Mouse (Mus musculus): ENCODE data around the gene E4f1.

E4f1 gene
- long read RNA-seq, experiment 1, partial matches to known transcripts = 0 of 9 reads
- long read RNA-seq, experiment 1, other reads (novel, unspliced or antisense) = 6 of 9 reads
- long read RNA-seq, experiment 2, partial matches to known transcripts = 1 of 13 reads
- long read RNA-seq, experiment 2, other reads (novel, unspliced or antisense) = 9 of 13 reads

DNA sequence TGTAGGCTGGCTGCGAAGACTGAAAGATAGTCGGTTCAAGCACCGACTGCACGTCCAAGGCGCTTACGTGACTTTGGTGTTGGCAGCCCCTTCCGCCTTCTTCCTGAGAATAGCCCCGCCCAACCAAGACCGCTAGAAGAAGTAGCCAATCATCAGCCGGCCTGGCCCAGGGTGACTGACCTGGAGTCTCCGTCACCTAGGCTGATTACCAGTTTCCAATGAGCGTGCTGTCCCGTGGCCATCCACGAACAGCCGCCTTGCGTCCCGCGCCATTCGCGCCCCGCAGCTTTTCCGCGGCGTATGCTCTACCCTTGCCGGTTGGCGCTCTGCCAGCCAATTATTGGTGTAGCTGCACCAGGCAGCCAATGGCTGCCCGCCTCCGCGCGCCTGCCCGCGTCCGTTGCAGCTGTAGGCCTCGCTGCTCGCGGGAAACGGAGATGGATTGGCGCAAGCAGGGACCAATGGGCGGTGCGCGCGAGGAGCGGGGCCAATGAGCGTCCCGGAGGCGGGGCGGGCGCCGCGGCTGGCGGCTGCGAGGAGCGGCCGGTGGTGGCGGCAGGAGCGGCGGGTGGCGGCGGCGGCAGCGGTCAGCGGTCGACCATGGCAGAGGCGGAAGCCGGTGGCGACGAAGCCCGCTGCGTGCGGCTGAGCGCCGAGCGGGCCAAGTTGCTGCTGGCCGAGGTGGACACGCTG is at the start of gene E4f1, which contains the start of gene Pgp:
TSS of gene E4f1 (minus strand) at position 404 of the 693 bp plus-strand sequence.
TSS of gene Pgp (plus strand) at position 483 of the 693 bp plus-strand sequence.
- intact Hi-C loops (cut with DNase I) = no loop called here

DNA sequence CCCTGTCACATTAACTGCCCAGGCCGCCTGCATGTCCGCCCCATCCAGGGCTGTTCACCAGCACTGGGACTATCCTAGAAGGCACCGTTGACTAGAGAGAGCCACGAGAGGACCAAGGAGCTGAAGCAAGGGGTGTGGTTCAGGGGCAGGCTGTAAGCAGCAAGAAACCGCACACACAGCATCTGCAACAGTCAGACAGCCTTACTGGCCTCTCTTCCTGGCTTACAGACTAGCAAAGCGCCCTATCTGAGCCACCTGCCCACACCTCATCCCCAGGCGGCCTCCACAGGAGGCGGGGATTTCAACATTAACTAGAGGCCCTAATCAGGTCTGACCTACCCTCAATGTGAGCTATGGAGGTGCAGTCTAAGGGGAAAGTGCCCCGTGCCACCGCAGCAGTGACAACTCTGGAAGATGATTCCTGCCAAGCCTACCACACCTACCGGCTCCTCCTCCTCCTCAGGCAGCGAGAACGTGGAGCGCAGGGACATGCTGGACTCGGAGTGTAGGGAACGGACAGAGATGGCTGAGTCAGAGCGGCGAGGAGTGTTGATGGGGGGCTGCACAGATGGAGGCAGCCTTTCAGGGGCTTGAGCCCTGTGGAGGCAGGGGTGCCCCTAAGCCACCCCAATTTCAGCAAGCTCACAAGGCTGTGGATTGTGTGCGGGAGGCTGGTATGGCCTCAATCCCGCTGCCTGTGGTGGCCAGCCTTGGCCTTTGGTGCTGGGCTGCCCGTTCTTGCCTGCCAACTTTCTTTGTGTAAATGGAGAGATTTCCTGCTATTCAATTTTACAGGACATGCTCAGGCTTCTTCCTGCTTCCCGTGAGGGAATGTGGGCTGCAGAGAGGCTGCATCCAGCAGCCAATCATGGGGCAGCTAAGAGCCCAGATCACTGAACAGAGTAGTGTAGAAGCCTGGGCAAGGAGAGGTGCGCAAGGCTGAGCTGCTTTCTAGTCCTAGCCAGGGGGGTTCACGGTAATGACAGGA is 44.5 kb upstream of the E4f1 start:
- intact Hi-C loops (cut with DNase I) = loop anchor here (5.0 kb wide), 1 partner anchor 37 kb away; the partner anchor contains the start of gene Mlst8

DNA sequence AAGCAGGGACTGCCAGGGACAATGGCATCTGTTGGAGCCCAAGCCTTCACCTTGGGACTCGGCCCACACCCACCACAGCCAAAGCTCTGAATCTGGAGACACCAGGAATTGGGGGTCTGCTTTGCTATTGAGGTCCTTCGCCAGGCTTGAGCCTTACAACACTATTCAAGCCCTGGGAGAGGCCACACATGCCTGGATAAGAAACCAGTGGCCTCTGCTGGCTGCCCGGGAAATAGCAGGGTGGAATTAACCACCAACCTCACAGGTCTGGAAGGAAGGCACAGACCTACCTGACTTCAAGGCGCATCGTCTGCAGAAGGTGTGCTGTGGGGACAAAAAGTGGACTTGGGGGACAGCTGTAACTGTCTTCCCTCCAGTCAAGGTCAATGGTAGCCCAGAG is 43.5 kb upstream of the E4f1 start:
- intact Hi-C loops (cut with DNase I) = loop anchor here (5.0 kb wide), 1 partner anchor 36 kb away; the partner anchor contains the start of gene Mlst8

DNA sequence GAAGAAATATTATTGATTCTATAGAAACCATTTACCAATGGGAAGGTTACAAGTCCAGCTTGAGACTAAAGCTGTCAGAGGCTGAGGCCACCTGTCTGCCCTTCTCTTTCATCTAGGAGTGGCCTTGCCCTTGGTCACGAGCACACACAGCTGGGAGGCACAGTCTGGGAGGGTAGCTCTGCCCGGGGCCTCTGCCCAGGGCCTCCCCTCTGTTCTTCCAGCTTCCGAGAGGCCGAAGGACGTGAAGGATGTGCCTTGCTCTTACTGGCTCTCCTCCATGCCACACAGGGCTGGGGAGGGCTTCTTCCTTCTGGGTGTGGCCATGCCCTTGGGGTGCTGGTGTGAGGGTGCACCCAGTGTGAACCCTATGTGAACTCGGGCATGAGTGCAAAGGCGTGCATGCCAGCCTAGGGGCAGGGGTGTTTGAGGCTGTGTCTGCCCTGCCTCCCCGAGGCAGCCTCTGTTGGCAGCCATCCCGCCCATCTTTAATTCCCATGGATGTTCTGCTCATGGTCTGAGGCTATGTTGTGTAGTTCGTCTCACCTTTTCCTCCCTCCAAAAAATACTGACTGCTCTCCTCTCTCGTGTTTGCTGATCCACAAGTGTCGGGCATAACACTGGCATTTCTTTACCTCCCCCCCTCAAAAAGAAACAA is 37.8 kb upstream of the E4f1 start:
- intact Hi-C loops (cut with DNase I) = no loop called here

DNA sequence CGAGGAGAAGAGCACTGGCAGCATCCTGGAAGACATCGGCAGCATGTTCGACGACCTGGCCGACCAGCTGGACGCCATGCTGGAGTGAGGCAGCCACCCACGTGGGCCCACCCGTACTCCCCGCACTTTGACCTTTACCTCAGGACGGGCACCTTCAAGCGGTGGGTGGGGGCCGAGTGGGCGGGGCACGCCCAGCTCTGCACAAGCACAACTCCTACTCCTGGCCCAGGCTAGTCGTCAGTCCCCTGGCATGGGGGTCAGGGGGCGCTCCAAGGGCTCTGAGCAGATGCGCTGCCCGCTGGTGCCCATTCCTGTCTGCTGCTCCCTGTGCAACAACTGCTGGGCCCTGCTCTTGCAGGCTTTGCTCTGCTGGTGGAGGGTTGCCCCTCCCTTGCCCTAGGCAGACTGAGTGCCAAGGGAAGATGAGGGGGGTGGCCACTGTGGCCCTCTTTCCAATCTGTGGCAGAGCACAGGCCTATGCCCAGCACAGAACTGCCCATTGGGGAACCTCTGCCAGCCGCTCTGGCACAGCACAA is 37.1 kb upstream of the E4f1 start:
- intact Hi-C loops (cut with DNase I) = no loop called here

DNA sequence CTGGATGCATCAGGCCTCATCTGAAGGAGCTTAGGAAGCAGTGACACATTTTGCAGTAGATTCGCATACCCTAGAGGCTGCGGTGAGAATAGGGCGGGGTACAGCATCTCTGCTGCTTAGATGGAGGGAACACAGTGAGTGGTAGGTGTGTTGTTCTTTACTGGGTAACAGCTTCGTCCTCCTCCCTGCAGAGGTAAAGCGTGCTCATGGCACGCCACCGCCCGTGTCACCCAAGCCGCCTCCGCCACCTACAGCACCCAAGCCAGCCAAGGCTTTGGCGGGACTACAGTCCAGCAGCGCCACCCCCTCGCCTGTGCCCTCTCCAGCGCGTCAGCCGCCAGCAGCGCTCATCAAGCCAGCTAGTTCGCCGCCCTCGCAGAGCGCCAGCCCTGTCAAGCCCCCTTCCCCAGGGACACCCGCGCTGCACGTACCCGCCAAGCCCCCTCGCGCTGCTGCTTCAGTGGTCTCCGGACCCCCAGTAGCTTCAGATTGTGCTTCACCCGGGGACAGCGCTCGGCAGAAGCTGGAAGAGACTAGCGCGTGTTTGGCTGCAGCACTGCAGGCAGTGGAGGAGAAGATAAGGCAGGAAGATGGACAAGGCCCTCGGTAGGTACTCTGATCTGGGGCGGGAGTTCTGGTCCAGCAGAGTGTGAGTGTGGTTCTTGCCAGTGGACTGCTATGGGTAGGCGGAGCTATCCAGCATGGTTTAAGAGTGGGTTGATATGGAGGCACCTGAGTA is 36.4 kb upstream of the E4f1 start:
- intact Hi-C loops (cut with DNase I) = no loop called here

DNA sequence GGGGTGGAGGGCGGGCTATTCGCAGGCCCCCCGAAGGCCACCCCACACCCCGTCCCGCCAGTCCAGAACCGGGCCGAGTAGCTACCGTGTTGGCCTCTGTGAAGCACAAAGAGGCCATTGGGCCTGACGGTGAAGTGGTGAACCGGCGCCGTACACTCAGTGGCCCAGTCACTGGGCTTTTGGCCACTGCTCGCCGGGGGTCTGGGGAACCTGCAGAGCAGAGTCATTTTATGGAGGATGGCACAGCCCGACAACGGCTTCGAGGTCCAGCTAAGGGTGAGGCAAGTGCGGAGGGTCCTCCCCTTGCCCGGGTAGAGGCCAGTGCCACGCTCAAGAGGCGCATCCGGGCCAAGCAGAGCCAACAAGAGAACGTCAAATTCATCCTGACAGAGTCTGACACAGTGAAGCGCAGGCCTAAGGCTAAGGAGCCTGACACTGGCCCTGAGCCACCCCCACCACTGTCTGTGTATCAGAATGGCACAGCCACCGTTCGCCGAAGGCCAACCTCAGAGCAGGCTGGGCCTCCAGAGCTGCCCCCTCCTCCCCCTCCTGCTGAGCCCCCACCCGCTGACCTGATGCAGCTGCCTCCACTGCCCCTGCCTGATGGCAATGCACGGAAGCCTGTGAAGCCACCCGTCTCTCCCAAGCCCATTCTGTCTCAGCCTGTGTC is 35.3 kb upstream of the E4f1 start:
- intact Hi-C loops (cut with DNase I) = no loop called here

DNA sequence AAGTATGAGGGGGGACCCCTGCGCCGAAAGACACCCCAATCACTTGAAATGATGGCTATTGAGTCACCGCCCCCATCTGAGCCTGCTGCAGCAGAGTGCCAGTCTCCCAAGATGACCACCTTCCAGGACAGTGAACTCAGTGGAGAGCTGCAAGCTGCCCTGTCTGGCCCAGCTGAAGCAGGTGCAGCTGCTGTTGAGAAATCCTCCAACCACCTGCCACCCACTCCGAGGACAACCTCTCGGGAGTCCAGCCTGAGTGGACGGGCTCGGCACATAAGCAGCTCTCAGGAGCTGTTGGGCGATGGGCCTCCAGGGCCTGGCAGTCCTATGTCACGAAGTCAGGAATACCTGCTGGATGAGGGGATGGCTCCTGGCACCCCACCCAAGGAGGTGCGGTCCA is 34.0 kb upstream of the E4f1 start:
- intact Hi-C loops (cut with DNase I) = no loop called here

DNA sequence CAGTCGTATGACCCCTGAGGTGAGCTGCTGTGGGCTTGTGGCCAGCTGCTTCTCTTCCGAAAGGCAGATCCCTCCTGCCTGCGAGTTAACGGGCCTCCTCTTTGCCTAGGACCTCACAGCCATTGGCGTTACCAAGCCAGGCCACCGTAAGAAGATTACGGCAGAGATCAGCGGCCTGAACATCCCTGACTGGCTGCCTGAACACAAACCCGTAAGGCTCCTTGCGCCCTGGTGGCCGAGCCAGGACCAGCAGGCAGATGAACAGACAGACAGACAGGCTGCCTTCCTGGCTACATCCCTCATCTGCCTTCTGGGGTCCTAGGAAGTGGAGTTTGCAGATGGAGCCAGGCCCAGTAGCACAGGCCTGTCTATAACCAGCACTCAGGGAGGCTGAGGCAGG is 32.1 kb upstream of the E4f1 start:
- intact Hi-C loops (cut with DNase I) = no loop called here

DNA sequence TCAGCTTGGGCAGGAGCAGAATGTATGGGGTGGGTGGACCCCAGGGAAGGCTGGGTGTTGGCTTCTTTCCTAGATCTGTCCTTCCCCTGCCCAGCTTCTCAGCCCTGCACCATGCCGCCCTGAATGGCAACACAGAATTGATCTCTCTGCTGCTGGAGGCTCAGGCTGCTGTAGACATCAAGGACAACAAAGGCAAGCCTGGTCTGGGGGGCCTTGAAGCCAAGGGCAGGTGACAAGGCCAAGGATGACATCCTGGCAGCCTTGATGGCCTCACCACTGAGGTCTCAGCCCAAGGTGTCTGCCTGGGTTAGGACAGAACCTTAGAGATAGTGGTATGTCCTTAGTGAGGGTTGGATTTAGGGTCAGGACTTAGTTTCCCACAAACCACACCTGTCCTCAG is 25.9 kb upstream of the E4f1 start:
- intact Hi-C loops (cut with DNase I) = no loop called here

DNA sequence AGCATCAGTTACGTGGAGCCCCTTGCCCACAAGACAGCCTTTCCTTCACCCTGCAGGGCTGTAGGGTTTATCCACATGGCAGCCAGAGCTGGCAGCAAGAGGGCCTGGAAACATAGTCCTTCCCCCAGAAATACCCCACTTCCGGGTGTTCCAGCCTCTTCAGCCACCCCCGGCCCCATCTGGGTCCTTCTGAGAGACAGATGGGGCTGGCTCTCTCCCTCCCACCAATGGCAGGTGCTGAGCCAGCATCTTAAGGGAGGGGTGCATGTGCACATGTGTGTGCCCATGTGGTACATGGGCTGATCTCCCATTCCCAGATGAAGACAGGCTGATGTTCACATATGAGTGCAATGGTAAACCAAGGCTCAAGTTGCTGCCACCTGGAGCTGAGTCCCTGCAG is 25.3 kb upstream of the E4f1 start:
- intact Hi-C loops (cut with DNase I) = no loop called here

DNA sequence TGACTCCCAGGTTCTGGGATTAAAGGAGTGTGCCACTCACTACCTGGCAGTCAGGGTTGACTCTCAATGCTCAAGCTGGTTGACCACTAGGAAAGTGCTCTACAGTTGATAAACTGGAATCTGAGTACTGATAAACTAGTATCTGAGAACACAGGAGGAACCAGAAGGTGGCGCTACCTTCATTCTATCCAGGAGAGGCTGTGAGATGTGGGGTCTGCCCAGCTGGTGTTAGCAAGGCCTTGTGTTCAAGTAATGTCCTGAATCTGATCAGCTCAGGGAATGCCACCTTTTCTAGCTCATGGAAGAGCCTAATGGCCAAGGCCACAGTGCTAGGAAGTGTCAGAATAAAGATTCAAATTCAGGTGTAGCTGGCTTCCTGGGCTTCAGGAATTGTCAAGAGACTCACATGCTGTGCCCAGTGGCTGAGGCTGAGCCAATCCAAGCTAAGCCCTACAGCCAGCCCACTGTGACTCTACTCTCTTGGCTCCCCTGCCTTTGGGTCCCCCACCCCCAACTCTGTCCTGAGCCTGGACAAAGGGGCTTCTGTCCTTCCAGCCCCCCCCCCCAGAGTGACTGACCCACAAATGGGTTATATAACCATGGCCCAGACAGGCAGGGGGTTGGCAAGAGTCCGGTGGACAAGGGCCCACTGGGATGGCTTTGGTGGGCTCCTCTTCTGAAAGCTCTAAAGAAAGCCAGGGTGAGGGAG is 24.7 kb upstream of the E4f1 start:
- intact Hi-C loops (cut with DNase I) = no loop called here

DNA sequence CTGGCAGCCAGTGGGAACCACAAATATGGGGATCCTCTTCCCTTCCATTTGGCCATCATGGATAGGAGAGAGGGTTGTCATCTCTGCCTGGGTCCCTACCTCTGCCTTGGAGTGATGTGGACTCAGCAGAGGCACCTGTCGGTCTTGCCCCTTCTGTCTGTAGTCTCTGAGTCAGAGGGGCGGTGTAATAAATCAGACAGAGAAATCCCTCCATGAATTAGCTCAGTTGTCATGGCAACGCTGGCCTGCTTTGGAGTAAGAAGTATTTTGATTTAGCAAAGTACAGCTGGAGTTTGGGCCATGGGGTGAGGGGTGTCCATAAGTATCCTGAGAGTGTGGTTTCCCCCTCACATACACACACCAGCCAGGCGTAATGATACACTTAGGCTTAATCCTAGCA is 20.3 kb upstream of the E4f1 start:
- intact Hi-C loops (cut with DNase I) = no loop called here

DNA sequence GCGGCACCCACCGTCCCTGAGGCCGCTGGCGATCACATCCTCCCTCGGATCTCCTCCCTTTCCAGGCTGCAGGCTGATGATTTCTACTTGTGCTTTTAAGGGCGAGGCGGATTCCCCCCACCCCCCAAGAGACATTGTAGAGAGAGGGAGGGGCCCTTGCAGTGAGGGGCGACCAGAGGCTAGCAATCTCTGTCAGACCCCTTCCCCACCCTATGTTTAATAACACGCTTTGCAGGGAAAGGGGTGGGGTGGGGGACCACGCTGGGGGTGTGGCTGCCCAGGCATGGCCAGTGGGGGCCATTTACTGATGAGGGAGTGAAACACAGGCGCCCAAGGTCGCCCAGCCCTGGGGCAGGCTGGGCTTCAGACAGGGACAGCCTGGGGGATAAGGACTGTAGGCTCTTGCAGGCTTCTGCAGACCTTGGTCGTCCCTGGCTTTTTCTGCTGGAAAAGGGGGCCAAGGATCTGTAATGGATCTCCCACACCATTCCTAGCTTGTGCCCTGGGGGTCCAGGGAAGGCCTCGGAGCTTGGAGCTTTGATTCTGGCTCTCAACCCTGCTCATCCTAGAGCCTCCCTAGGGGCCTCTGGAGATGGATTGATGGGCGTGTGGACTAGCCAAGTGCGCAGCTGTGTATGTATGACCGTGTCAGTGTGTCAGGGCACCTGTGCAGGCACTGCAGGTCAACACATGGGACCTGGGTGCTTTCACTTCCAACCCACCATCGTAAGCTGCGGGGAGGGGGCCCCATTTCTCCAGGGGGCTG is 19.3 kb upstream of the E4f1 start:
- intact Hi-C loops (cut with DNase I) = loop anchor here (5.0 kb wide), 1 partner anchor 43 kb away; the partner anchor contains the start of gene Rab26

DNA sequence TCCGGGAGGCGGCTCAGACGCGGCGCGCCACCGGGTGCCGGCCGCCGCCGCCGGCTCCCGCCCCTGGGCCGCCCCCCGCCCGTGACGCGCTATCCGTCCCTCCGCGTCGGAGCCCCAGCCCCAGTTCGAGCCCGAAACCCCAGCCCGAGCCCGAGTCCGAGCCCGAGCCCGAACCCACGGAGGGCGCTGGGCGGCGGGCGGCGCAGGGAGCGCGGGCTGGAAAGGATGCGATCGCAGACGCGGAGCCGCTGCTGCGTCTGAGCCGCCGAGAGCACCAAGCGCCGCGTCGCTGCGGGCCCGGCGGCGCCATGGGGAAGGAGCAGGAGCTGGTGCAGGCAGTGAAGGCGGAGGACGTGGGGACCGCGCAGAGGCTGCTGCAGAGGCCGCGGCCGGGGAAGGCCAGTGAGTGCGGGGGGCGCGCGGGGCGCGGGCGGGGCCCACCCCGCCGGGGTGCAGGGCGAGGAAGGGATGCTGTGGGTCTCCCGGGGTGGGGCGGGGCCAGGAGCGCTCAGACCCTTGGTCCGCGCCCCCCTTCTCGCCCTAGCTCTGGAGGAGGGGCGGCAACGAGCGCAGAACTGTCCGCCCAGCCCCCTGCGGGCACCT is 18.6 kb upstream of the E4f1 start:
- intact Hi-C loops (cut with DNase I) = loop anchor here (5.0 kb wide), 1 partner anchor 44 kb away; the partner anchor contains the start of gene Rab26

DNA sequence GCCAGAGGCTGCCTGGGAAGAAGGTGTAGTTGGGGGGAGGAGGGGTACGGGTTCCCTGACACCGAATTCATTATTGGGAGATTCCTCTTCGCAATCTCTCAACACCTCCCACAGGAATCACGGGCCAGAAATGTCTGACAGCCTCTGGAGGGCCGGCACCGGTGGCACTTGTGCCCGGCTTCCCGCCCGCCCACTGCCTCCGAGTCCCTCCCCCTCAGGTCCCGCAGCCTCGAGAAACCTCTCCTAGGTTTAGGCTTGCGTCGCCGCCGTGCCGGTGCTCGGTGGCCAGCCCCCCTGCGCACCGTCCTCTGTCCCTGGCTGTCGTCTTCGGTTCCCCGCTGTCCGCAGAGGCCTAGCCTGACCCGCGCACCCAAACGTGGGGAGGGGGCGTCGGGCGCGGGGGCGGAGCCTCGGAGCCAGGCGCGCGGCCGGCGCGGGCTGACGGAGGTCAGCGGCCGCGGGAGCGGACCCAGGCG is 18.1 kb upstream of the E4f1 start, which contains the start of gene Caskin1:
TSS of gene Caskin1 (plus strand) at position 416 of the 476 bp plus-strand sequence.
- intact Hi-C loops (cut with DNase I) = loop anchor here (5.0 kb wide), 1 partner anchor 44 kb away; the partner anchor contains the start of gene Rab26
